13 mouse cellular contexts compared by ENCODE assay signal in genomic region chr2:169996501-169997237, GRCm38 (mm10).
DNase-seq lines count a peak whose midpoint lies in the region; ATAC-seq and TF ChIP-seq lines count a peak whose summit lies in the region.
"Had no signal": no experiment of that assay in that cellular context is flagged by ENCODE, and none has a peak within 500 bp of the region (broad histone marks: within the 10 kb centered on the region; RNA-seq: fewer than 3 reads in every experiment).

No protein-coding gene starts in this region.

- H3K4me2 ChIP-seq in liver, postnatal 0 days (ENCODE audit: low read depth, low read length) = peak overlapping the region; percentile 13; the same call in 1 of the 2 replicates
- H3K4me2 ChIP-seq in embryonic facial prominence, embryonic 13.5 days = peak overlapping the region; percentile 50
- peak overlapping the region; percentile 10; the same call in 1 of the 2 replicates for H3K4me2 ChIP-seq in intestine, embryonic 16.5 days (ENCODE audit: low read depth, low read length)
- H3K4me2 ChIP-seq in midbrain, embryonic 14.5 days (ENCODE audit: low read length) = no peak overlapping the region
- H3K4me2 ChIP-seq: forebrain, embryonic 13.5 days had no signal

- H3K27ac ChIP-seq in liver, postnatal 0 days (ENCODE audit: low read depth) = 0 out of 2 replicates have a peak overlapping the region, but pooled peaks have one; percentile 44
- H3K27ac ChIP-seq in embryonic facial prominence, embryonic 13.5 days = no peak overlapping the region
- peak overlapping the region; percentile 49 for H3K27ac ChIP-seq in intestine, embryonic 16.5 days (ENCODE audit: low read length)
- 0 out of 2 replicates have a peak overlapping the region, but pooled peaks have one; percentile 89 for H3K27ac ChIP-seq in midbrain, embryonic 14.5 days (replicated peaks; ENCODE audit: low read depth, low read length)
- H3K27ac ChIP-seq: forebrain, embryonic 13.5 days; liver, embryonic 15.5 days had no signal

- 0 out of 2 replicates have a peak, but pooled peaks cover 2% of the 10 kb centered on the region for H3K4me1 ChIP-seq in liver, postnatal 0 days (ENCODE audit: insufficient read depth)
- peaks cover 50% of the 10 kb centered on the region for H3K4me1 ChIP-seq in embryonic facial prominence, embryonic 13.5 days
- H3K4me1 ChIP-seq in intestine, embryonic 16.5 days (ENCODE audit: control insufficient read depth, insufficient read depth, low read length) = peaks cover 25% of the 10 kb centered on the region
- H3K4me1 ChIP-seq in midbrain, embryonic 14.5 days (ENCODE audit: control insufficient read depth, insufficient read depth, low read length) = peaks cover 42% of the 10 kb centered on the region

- TF ChIP-seq EP300 in liver, postnatal 0 days (IDR thresholded peaks at IDR 0.05; ENCODE audit: low read depth) = no peak

- H3K4me3 ChIP-seq in liver, postnatal 0 days (ENCODE audit: low read depth, low read length) = no peak overlapping the region
- no peak overlapping the region for H3K4me3 ChIP-seq in embryonic facial prominence, embryonic 13.5 days
- H3K4me3 ChIP-seq in intestine, embryonic 16.5 days (ENCODE audit: low read length) = no peak overlapping the region
- no peak overlapping the region for H3K4me3 ChIP-seq in midbrain, embryonic 14.5 days (replicated peaks; ENCODE audit: low read depth, low read length)
- H3K4me3 ChIP-seq: forebrain, embryonic 13.5 days; liver, embryonic 15.5 days had no signal

- DNase-seq in liver, postnatal 0 days = no peak
- no peak for DNase-seq in liver
- DNase-seq in midbrain, embryonic 14.5 days = peak; percentile 32
- no peak for DNase-seq in urinary bladder, postnatal 25 days (ENCODE audit: low spot score)
- DNase-seq in cerebellum, adult 9-11 months = no peak
- DNase-seq in urinary bladder, postnatal 10 days (ENCODE audit: low spot score) = no peak
- DNase-seq: thymus, adult 18-20 months had no signal

- H3K36me3 ChIP-seq in liver, postnatal 0 days (replicated peaks; ENCODE audit: insufficient read depth, low read length) = no peaks in the 10 kb centered on the region
- H3K36me3 ChIP-seq in embryonic facial prominence, embryonic 13.5 days = no peaks in the 10 kb centered on the region
- H3K36me3 ChIP-seq in intestine, embryonic 16.5 days (ENCODE audit: control insufficient read depth, insufficient read depth, low read length) = no peaks in the 10 kb centered on the region
- no peaks in the 10 kb centered on the region for H3K36me3 ChIP-seq in midbrain, embryonic 14.5 days (ENCODE audit: control insufficient read depth, insufficient read depth, low read length)
- H3K36me3 ChIP-seq: G1E; liver, embryonic 15.5 days had no signal

- TF ChIP-seq CTCF in liver, postnatal 0 days (IDR thresholded peaks at IDR 0.05; ENCODE audit: low read depth) = no peak

- ATAC-seq in liver, postnatal 0 days = no peak
- ATAC-seq in embryonic facial prominence, embryonic 13.5 days (ENCODE audit: insufficient number of reproducible peaks, insufficient read depth, low FRiP score, low TSS enrichment, low read depth) = no peak
- peak; percentile 48; the same call in 1 of the 2 replicates for ATAC-seq in intestine, embryonic 16.5 days
- no peak for ATAC-seq in midbrain, embryonic 14.5 days (ENCODE audit: low FRiP score, low TSS enrichment)
- ATAC-seq: forebrain, embryonic 13.5 days; inflammation-experienced regulatory T-cells, adult 6 months had no signal

- H3K27me3 ChIP-seq in liver, postnatal 0 days (ENCODE audit: insufficient read depth, low read length) = no peaks in the 10 kb centered on the region
- no peaks in the 10 kb centered on the region for H3K27me3 ChIP-seq in embryonic facial prominence, embryonic 13.5 days
- no peaks in the 10 kb centered on the region for H3K27me3 ChIP-seq in intestine, embryonic 16.5 days (replicated peaks; ENCODE audit: control insufficient read depth, insufficient read depth, low read length)
- H3K27me3 ChIP-seq in midbrain, embryonic 14.5 days (ENCODE audit: control insufficient read depth, insufficient read depth, low read length) = no peaks in the 10 kb centered on the region

- no peak overlapping the region for H3K9ac ChIP-seq in liver, postnatal 0 days (replicated peaks)
- H3K9ac ChIP-seq in embryonic facial prominence, embryonic 13.5 days = no peak overlapping the region
- H3K9ac ChIP-seq in intestine, embryonic 16.5 days (ENCODE audit: low read depth, low read length) = peak overlapping the region; percentile 23; the same call in 1 of the 2 replicates
- H3K9ac ChIP-seq in midbrain, embryonic 14.5 days (replicated peaks; ENCODE audit: low read length) = no peak overlapping the region
- H3K9ac ChIP-seq: forebrain, embryonic 13.5 days; liver, embryonic 15.5 days had no signal

- WGBS in liver, postnatal 0 days (ENCODE audit: insufficient replicate concordance) = 52% methylated on average over 16 of the region's 16 CpGs
- 33% methylated on average over 16 of the region's 16 CpGs for WGBS in embryonic facial prominence, embryonic 13.5 days
- WGBS in intestine, embryonic 16.5 days = 41% methylated on average over 16 of the region's 16 CpGs
- WGBS in midbrain, embryonic 14.5 days = 61% methylated on average over 16 of the region's 16 CpGs

- H3K9me3 ChIP-seq in liver, postnatal 0 days (ENCODE audit: low read length) = no peaks in the 10 kb centered on the region
- no peaks in the 10 kb centered on the region for H3K9me3 ChIP-seq in embryonic facial prominence, embryonic 13.5 days
- H3K9me3 ChIP-seq in intestine, embryonic 16.5 days (ENCODE audit: control insufficient read depth, low read length) = no peaks in the 10 kb centered on the region
- H3K9me3 ChIP-seq in midbrain, embryonic 14.5 days (ENCODE audit: control insufficient read depth, low read length) = no peaks in the 10 kb centered on the region
- H3K9me3 ChIP-seq: forebrain, embryonic 13.5 days; liver, embryonic 15.5 days had no signal
